Mouse (Mus musculus): ENCODE data around the gene Mybpc2. TPM values are rescaled to one million over a fixed set of nuclear protein-coding genes. Genes with fewer than 3 reads are reported as not detected.
A peak's percentile ranks its signal among the peaks of the same experiment; 100 is the strongest.

Mybpc2 gene
- polyA plus RNA-seq, 1 experiment, result 0.04 TPM

- peaks cover 10% of the 10 kb centered on the region for H3K4me1 ChIP-seq (ENCODE audit: control insufficient read depth, insufficient read depth, low read length)
- no peak for TF ChIP-seq CTCF (IDR thresholded peaks at IDR 0.05; ENCODE audit: control insufficient read depth, insufficient read depth, insufficient replicate concordance, low read depth, low read length)
- TF ChIP-seq POLR2A (IDR thresholded peaks at IDR 0.05; ENCODE audit: control insufficient read depth, low read depth, low read length), result no peak
Observed at GRCm38 (mm10) chr7:44531946-44532732, 7.7 kb upstream of the Mybpc2 start, which contains the start of gene Spib. TSS of gene Spib (minus strand) at chr7:44532071.

GRCm38 (mm10) chr7:44531207-44531606, 6.8 kb upstream of the Mybpc2 start:
- Histone ChIP-seq H3K36me3 (ENCODE audit: control insufficient read depth, insufficient read depth, low read length) (no peaks in the 10 kb centered on the region), H3K4me1 (ENCODE audit: control insufficient read depth, insufficient read depth, low read length) (peaks cover 13% of the 10 kb centered on the region), H3K4me3 (ENCODE audit: control insufficient read depth, low read depth, low read length) (no peak overlapping the region), H3K27ac (ENCODE audit: control insufficient read depth, insufficient read depth, low read depth, low read length) (no peak overlapping the region), H3K27me3 (ENCODE audit: control insufficient read depth, insufficient read depth, low read length) (no peaks in the 10 kb centered on the region)
- TF ChIP-seq POLR2A (IDR thresholded peaks at IDR 0.05; ENCODE audit: control insufficient read depth, low read depth, low read length), result no peak
- TF ChIP-seq CTCF (IDR thresholded peaks at IDR 0.05; ENCODE audit: control insufficient read depth, insufficient read depth, insufficient replicate concordance, low read depth, low read length), result no peak

More at GRCm38 (mm10) chr7:44531946-44532732, 7.7 kb upstream of the Mybpc2 start, which contains the start of gene Spib:
- no peaks in the 10 kb centered on the region for H3K27me3 ChIP-seq (ENCODE audit: control insufficient read depth, insufficient read depth, low read length)
- no peaks in the 10 kb centered on the region for H3K36me3 ChIP-seq (ENCODE audit: control insufficient read depth, insufficient read depth, low read length)
- H3K4me3 ChIP-seq (ENCODE audit: control insufficient read depth, low read depth, low read length), result no peak within 1 kb of the TSS
- no peak within 1 kb of the TSS for H3K27ac ChIP-seq (ENCODE audit: control insufficient read depth, insufficient read depth, low read depth, low read length)

GRCm38 (mm10) chr7:44530507-44530906, 6.1 kb upstream of the Mybpc2 start:
- Histone ChIP-seq H3K36me3 (ENCODE audit: control insufficient read depth, insufficient read depth, low read length) (no peaks in the 10 kb centered on the region), H3K27ac (ENCODE audit: control insufficient read depth, insufficient read depth, low read depth, low read length) (no peak overlapping the region), H3K4me1 (ENCODE audit: control insufficient read depth, insufficient read depth, low read length) (peaks cover 13% of the 10 kb centered on the region), H3K4me3 (ENCODE audit: control insufficient read depth, low read depth, low read length) (no peak overlapping the region), H3K27me3 (ENCODE audit: control insufficient read depth, insufficient read depth, low read length) (no peaks in the 10 kb centered on the region)
- no peak for TF ChIP-seq CTCF (IDR thresholded peaks at IDR 0.05; ENCODE audit: control insufficient read depth, insufficient read depth, insufficient replicate concordance, low read depth, low read length)
- no peak for TF ChIP-seq POLR2A (IDR thresholded peaks at IDR 0.05; ENCODE audit: control insufficient read depth, low read depth, low read length)

DNA sequence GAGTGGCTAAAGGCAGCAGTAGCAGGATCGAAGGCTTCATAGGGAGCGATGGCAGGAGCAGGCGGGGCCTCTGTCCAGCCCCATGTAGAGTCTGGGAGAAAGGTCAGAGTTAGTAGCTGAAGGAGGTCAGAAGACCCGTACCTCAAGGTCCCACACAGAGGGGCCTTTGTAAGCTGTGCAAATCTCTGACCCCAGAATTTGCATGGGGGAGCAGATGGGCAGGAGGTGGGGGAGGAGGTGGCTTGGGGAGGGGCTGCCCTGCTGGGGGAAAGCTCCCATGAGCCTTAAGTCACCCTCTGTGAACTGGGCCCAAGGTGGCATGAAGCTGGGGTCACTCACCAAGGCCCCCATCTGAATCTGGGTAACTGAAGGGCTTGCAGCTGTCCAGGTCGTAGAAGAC, 5.1 kb upstream of the Mybpc2 start:
- Histone ChIP-seq H3K4me3 (ENCODE audit: control insufficient read depth, low read depth, low read length) (no peak overlapping the region), H3K27me3 (ENCODE audit: control insufficient read depth, insufficient read depth, low read length) (no peaks in the 10 kb centered on the region), H3K4me1 (ENCODE audit: control insufficient read depth, insufficient read depth, low read length) (peaks cover 17% of the 10 kb centered on the region), H3K27ac (ENCODE audit: control insufficient read depth, insufficient read depth, low read depth, low read length) (no peak overlapping the region), H3K36me3 (ENCODE audit: control insufficient read depth, insufficient read depth, low read length) (no peaks in the 10 kb centered on the region)
- TF ChIP-seq POLR2A (IDR thresholded peaks at IDR 0.05; ENCODE audit: control insufficient read depth, low read depth, low read length), result no peak
- no peak for TF ChIP-seq CTCF (IDR thresholded peaks at IDR 0.05; ENCODE audit: control insufficient read depth, insufficient read depth, insufficient replicate concordance, low read depth, low read length)

DNA sequence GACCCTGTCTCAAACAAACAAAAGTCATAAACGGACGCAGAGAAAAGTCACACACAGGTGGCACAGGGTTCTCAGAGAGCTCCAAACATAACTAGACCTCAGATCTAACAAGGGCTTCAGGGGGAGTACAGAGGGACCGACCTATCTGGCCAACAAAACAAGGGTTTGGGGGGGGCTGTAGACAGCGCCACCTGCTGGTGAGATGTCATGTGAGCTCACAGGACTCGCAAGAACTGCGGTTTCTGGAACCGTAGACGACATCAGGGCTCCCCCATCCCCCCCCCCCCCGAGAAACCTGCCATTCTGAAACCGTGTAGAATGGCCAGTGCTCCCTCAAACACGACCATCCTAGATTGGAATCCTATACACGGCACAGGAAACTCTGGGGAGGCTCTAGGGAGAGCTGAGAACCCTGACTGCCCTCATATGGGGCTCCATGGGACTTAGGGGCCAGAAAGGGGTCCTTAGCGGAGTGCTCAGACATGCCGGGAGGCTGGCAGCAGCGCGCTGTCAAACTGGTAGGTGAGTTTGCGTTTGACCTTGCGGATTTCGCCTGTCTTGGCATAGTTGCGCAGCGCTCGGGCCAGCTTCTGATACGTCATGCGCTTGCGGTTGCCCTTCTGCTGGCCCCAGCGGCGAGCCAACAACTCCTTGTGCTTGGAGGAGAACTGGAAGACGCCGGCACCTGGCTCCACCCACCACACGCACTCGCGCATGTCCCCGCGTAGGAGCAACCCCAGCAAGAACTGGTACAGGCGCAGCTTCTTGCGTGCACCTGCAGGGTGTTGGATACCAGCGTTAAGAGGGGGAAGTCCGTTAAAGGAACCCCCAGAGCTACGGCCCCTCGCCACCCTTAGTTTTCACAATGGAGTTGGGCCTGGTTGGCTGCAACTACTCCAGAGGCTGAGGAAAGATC, 3.3 kb upstream of the Mybpc2 start:
- H3K27me3 ChIP-seq (ENCODE audit: control insufficient read depth, insufficient read depth, low read length), result no peaks in the 10 kb centered on the region
- H3K36me3 ChIP-seq (ENCODE audit: control insufficient read depth, insufficient read depth, low read length), result no peaks in the 10 kb centered on the region
- H3K4me3 ChIP-seq (ENCODE audit: control insufficient read depth, low read depth, low read length), result peak overlapping the region; percentile 46
- no peak overlapping the region for H3K27ac ChIP-seq (ENCODE audit: control insufficient read depth, insufficient read depth, low read depth, low read length)
- peaks cover 18% of the 10 kb centered on the region for H3K4me1 ChIP-seq (ENCODE audit: control insufficient read depth, insufficient read depth, low read length)
- TF ChIP-seq POLR2A (IDR thresholded peaks at IDR 0.05; ENCODE audit: control insufficient read depth, low read depth, low read length) (no peak), CTCF (IDR thresholded peaks at IDR 0.05; ENCODE audit: control insufficient read depth, insufficient read depth, insufficient replicate concordance, low read depth, low read length) (peak; percentile 83; the same call in 1 of the 2 replicates)

- H3K4me3 ChIP-seq (ENCODE audit: control insufficient read depth, low read depth, low read length), result no peak overlapping the region
- H3K36me3 ChIP-seq (ENCODE audit: control insufficient read depth, insufficient read depth, low read length), result no peaks in the 10 kb centered on the region
- no peak overlapping the region for H3K27ac ChIP-seq (ENCODE audit: control insufficient read depth, insufficient read depth, low read depth, low read length)
- TF ChIP-seq CTCF (IDR thresholded peaks at IDR 0.05; ENCODE audit: control insufficient read depth, insufficient read depth, insufficient replicate concordance, low read depth, low read length), result no peak
- no peak for TF ChIP-seq POLR2A (IDR thresholded peaks at IDR 0.05; ENCODE audit: control insufficient read depth, low read depth, low read length)
- H3K4me1 ChIP-seq (ENCODE audit: control insufficient read depth, insufficient read depth, low read length), result peaks cover 18% of the 10 kb centered on the region
- no peaks in the 10 kb centered on the region for H3K27me3 ChIP-seq (ENCODE audit: control insufficient read depth, insufficient read depth, low read length)
Observed at GRCm38 (mm10) chr7:44526414-44527154, 2.1 kb upstream of the Mybpc2 start.

Measured in testis, adult 2 months (tissue).